ENCODE assay signal across 8 mouse cellular contexts in genomic region chr2:168169800-168170113, GRCm38 (mm10). TPM values are rescaled to one million over a fixed set of nuclear protein-coding genes. Genes with fewer than 3 reads are reported as not detected.
DNase-seq lines count a peak whose midpoint lies in the region; ATAC-seq and TF ChIP-seq lines count a peak whose summit lies in the region.

No protein-coding gene starts in this region.

- H3K9ac ChIP-seq in forebrain, embryonic 12.5 days: no peak overlapping the region
- no peak overlapping the region for H3K9ac ChIP-seq in forebrain, embryonic 15.5 days (replicated peaks)
- H3K9ac ChIP-seq in liver, embryonic 11.5 days (ENCODE audit: low read depth, low read length): peak overlapping the region; percentile 61
- no peak overlapping the region for H3K9ac ChIP-seq in stomach, embryonic 15.5 days

- peaks cover 6% of the 10 kb centered on the region; the same call in 1 of the 2 replicates for H3K36me3 ChIP-seq in forebrain, embryonic 12.5 days (replicated peaks)
- H3K36me3 ChIP-seq in forebrain, embryonic 15.5 days: no peaks in the 10 kb centered on the region
- no peaks in the 10 kb centered on the region for H3K36me3 ChIP-seq in thymus, adult 2 months (ENCODE audit: control insufficient read depth, insufficient read depth, low read length)
- H3K36me3 ChIP-seq in liver, embryonic 11.5 days (ENCODE audit: control insufficient read depth, insufficient read depth, low read length): no peaks in the 10 kb centered on the region
- H3K36me3 ChIP-seq in stomach, embryonic 15.5 days: peaks cover 4% of the 10 kb centered on the region

- ATAC-seq in forebrain, embryonic 12.5 days (ENCODE audit: low FRiP score): no peak
- no peak for ATAC-seq in forebrain, embryonic 15.5 days (replicated peaks)
- peak; percentile 10; the same call in 1 of the 2 replicates for ATAC-seq in liver, embryonic 11.5 days (replicated peaks; ENCODE audit: low FRiP score)
- ATAC-seq in stomach, embryonic 15.5 days (ENCODE audit: insufficient read depth, low FRiP score, low read depth): peak; percentile 1; the same call in 1 of the 2 replicates

- no peak for TF ChIP-seq POLR2A in thymus, adult 2 months (IDR thresholded peaks at IDR 0.05; ENCODE audit: control insufficient read depth, extremely low read depth, insufficient read depth, low read length, poor library complexity)

- 0 out of 2 replicates have a peak overlapping the region, but pooled peaks have one; percentile 51 for H3K27ac ChIP-seq in forebrain, embryonic 12.5 days
- H3K27ac ChIP-seq in forebrain, embryonic 15.5 days (replicated peaks): no peak overlapping the region
- H3K27ac ChIP-seq in thymus, adult 2 months (ENCODE audit: control insufficient read depth, insufficient read depth, low read length): no peak overlapping the region
- peak overlapping the region; percentile 82 for H3K27ac ChIP-seq in liver, embryonic 11.5 days (ENCODE audit: low read depth, low read length)
- H3K27ac ChIP-seq in stomach, embryonic 15.5 days: peak overlapping the region; percentile 68

- H3K4me3 ChIP-seq in forebrain, embryonic 12.5 days (replicated peaks): no peak overlapping the region
- H3K4me3 ChIP-seq in forebrain, embryonic 15.5 days: no peak overlapping the region
- H3K4me3 ChIP-seq in thymus, adult 2 months (ENCODE audit: control insufficient read depth, insufficient read depth, low read length): 0 out of 2 replicates have a peak overlapping the region, but pooled peaks have one; percentile 14
- H3K4me3 ChIP-seq in liver, embryonic 11.5 days (ENCODE audit: low read depth, low read length): peak overlapping the region; percentile 39
- peak overlapping the region; percentile 29 for H3K4me3 ChIP-seq in stomach, embryonic 15.5 days (replicated peaks)

- WGBS in forebrain, embryonic 12.5 days: 2% methylated on average over 9 of the region's 9 CpGs
- 5% methylated on average over 9 of the region's 9 CpGs for WGBS in forebrain, embryonic 15.5 days
- WGBS in thymus, adult 2 months: 9% methylated on average over 9 of the region's 9 CpGs
- 12% methylated on average over 9 of the region's 9 CpGs for WGBS in liver, embryonic 11.5 days
- 5% methylated on average over 9 of the region's 9 CpGs for WGBS in stomach, embryonic 15.5 days

- peak overlapping the region; percentile 35 for H3K4me2 ChIP-seq in forebrain, embryonic 12.5 days
- no peak overlapping the region for H3K4me2 ChIP-seq in forebrain, embryonic 15.5 days (replicated peaks)
- H3K4me2 ChIP-seq in liver, embryonic 11.5 days: peak overlapping the region; percentile 69
- peak overlapping the region; percentile 47 for H3K4me2 ChIP-seq in stomach, embryonic 15.5 days

- DNase-seq in thymus, adult 2 months: no peak
- no peak for DNase-seq in thymus, adult 18-20 months
- no peak for DNase-seq in liver, embryonic 11.5 days (ENCODE audit: low spot score)
- no peak for DNase-seq in layer of hippocampus, adult 9-10 months (ENCODE audit: low spot score)
- no peak for DNase-seq in urinary bladder, postnatal 4 days (ENCODE audit: low spot score in 2 of 2)

- no peaks in the 10 kb centered on the region for H3K9me3 ChIP-seq in forebrain, embryonic 12.5 days
- no peaks in the 10 kb centered on the region for H3K9me3 ChIP-seq in forebrain, embryonic 15.5 days
- no peaks in the 10 kb centered on the region for H3K9me3 ChIP-seq in liver, embryonic 11.5 days (ENCODE audit: control insufficient read depth, low read length)
- H3K9me3 ChIP-seq in stomach, embryonic 15.5 days: no peaks in the 10 kb centered on the region

- no peak for TF ChIP-seq CTCF in thymus, adult 2 months (IDR thresholded peaks at IDR 0.05; ENCODE audit: borderline replicate concordance, control insufficient read depth, extremely low read depth, insufficient read depth, low read length, poor library complexity)

- no peaks in the 10 kb centered on the region for H3K27me3 ChIP-seq in forebrain, embryonic 12.5 days
- H3K27me3 ChIP-seq in forebrain, embryonic 15.5 days: no peaks in the 10 kb centered on the region
- H3K27me3 ChIP-seq in thymus, adult 2 months (ENCODE audit: control insufficient read depth, insufficient read depth, low read length): no peaks in the 10 kb centered on the region
- H3K27me3 ChIP-seq in liver, embryonic 11.5 days (replicated peaks; ENCODE audit: control insufficient read depth, insufficient read depth, low read length): no peaks in the 10 kb centered on the region
- no peaks in the 10 kb centered on the region for H3K27me3 ChIP-seq in stomach, embryonic 15.5 days (replicated peaks)

- peaks cover 31% of the 10 kb centered on the region for H3K4me1 ChIP-seq in forebrain, embryonic 12.5 days
- H3K4me1 ChIP-seq in forebrain, embryonic 15.5 days: peaks cover 14% of the 10 kb centered on the region
- peaks cover 12% of the 10 kb centered on the region for H3K4me1 ChIP-seq in thymus, adult 2 months (replicated peaks; ENCODE audit: control insufficient read depth, insufficient read depth, low read length)
- peaks cover 39% of the 10 kb centered on the region for H3K4me1 ChIP-seq in liver, embryonic 11.5 days (replicated peaks; ENCODE audit: control insufficient read depth, insufficient read depth, low read length)
- H3K4me1 ChIP-seq in stomach, embryonic 15.5 days: peaks cover 37% of the 10 kb centered on the region

RNA-seq across cellular contexts. Expression of gene Adnp, which starts 37.2 kb away (rescaled TPM):
- polyA plus RNA-seq in forebrain, embryonic 12.5 days (2016; fragmentation: Nextera tagmentation; extraction: Ambion mirVana): 3.5 and 10.8 TPM in 2 replicates
- polyA plus RNA-seq in forebrain, embryonic 15.5 days (2015; fragmentation: Nextera tagmentation; extraction: Ambion mirVana): 4.4 and 13.6 TPM in 2 replicates
- polyA plus RNA-seq in thymus, adult 2 months (2012; rRNA removed): 36.0 and 44.6 TPM in 2 replicates
- polyA plus RNA-seq in liver, embryonic 11.5 days (2014; fragmentation: Nextera tagmentation; extraction: Ambion mirVana): 4.2 and 5.3 TPM in 2 replicates
- 10.2 and 10.5 TPM in 2 replicates for polyA plus RNA-seq in stomach, embryonic 15.5 days (2015; fragmentation: Nextera tagmentation; extraction: Ambion mirVana)

Comparison
In these comparisons a context has a peak if more than half of its experiments do, and no peak if none do; other contexts are left out.
1. H3K27ac ChIP-seq: peak in forebrain, embryonic 12.5 days (single experiment), liver, embryonic 11.5 days (single experiment) and stomach, embryonic 15.5 days (single experiment); none in forebrain, embryonic 15.5 days (single experiment) and thymus, adult 2 months (single experiment).
2. ATAC-seq: peak in liver, embryonic 11.5 days (single experiment) and stomach, embryonic 15.5 days (single experiment); none in forebrain, embryonic 12.5 days (single experiment) and forebrain, embryonic 15.5 days (single experiment).
3. H3K4me3 ChIP-seq: peak in thymus, adult 2 months (single experiment), liver, embryonic 11.5 days (single experiment) and stomach, embryonic 15.5 days (single experiment); none in forebrain, embryonic 12.5 days (single experiment) and forebrain, embryonic 15.5 days (single experiment).